Mouse (Mus musculus) lung, adult 2 months (tissue): ENCODE results near the gene Gyg.

ENCODE experiments used
- CTCF ChIP-seq: fragments of 200-500 bp; IDR thresholded peaks from 2 replicates; pipeline ENCODE4 v1.5.1; 2011; ENCODE audit warnings: mild to moderate bottlenecking, low read length, control low read depth; ENCODE audit not compliant: insufficient read depth
- POLR2A ChIP-seq: fragments of 200-500 bp; IDR thresholded peaks from 2 replicates; pipeline ENCODE4 v1.6.1; 2011; ENCODE audit warnings: low read depth, mild to moderate bottlenecking, control low read depth, low read length, borderline replicate concordance; ENCODE audit errors: extremely low read depth

DNA sequence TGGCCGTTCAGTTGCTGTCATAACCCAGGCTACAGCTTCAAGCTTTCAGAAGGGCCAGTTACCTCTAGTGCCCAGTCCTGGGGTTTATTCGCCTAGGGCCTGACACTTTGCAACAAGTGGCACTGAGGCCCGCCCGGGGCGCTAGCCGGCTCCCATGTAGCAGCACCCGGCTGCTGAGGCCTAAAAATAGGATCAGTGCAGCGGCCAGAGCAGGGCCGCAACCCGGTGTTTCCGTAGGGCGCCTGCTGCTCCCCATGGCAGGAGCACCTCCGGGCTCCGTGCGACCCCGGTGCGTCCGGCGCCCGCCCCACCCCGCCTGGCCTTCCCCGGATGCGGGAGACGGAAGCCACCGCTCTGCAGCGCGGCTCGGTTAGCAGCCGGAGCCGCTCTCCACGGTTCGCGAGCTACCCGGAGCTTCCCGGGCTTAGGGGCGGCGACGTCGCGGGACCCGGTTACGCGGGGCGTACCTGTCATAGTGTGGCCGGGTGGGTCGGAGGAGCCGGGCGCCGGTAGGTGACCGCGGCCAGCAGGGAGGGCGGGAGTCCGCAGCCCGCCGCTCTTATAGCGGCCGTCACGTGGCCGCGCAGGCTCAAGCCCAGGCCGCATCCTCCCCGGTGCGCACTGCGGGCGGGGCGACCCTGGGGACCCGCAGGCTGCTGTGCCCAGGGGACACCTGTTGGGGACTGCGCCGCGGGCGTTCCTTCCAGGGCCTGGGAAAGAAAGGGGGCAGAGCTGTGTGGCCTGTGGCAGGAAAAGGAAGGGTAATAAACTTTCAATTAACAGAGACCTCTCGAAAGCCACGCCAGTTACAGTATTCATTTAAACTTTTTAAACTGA is at the start of gene Gyg:
- TF ChIP-seq CTCF (no peak), POLR2A (peak; percentile 38; the same call in 1 of the 2 replicates)
